Mouse (Mus musculus): Measurements from ENCODE around the gene Slc25a25. TPM values are rescaled to one million over a fixed set of nuclear protein-coding genes. Genes with fewer than 3 reads are reported as not detected.

The Slc25a25 gene
- polyA plus RNA-seq, 1 experiment: 12.8 TPM

GRCm38 (mm10) chr2:32387706-32388490, 63.3 kb downstream of the Slc25a25 start, which contains the start of gene Lcn2:
Gene Lcn2, minus strand, starts transcription at chr2:32388252.
- no peaks in the 10 kb centered on the region for H3K36me3 ChIP-seq (ENCODE audit: control insufficient read depth, insufficient read depth, low read length, poor library complexity, severe bottlenecking)
- no peaks in the 10 kb centered on the region for H3K27me3 ChIP-seq (ENCODE audit: control insufficient read depth, insufficient read depth, low read length, poor library complexity, severe bottlenecking)
- no peaks in the 10 kb centered on the region for H3K9me3 ChIP-seq (replicated peaks; ENCODE audit: control insufficient read depth, insufficient read depth, low read length, poor library complexity, severe bottlenecking)
- no peak within 1 kb of the TSS for H3K27ac ChIP-seq (ENCODE audit: insufficient read depth, low read length)
- TF ChIP-seq POLR2A (IDR thresholded peaks at IDR 0.05; ENCODE audit: insufficient read depth, low read length) (no peak), EP300 (IDR thresholded peaks at IDR 0.05; ENCODE audit: insufficient read depth, low read depth, low read length) (no peak), CTCF (IDR thresholded peaks at IDR 0.05; ENCODE audit: low read depth, low read length) (no peak)
- H3K4me3 ChIP-seq (ENCODE audit: low read depth, low read length): no peak within 1 kb of the TSS
- H3K4me1 ChIP-seq (ENCODE audit: control insufficient read depth, insufficient read depth, low read length): no peaks in the 10 kb centered on the region
- no peak within 1 kb of the TSS for H3K9ac ChIP-seq (ENCODE audit: low read depth, poor library complexity, severe bottlenecking)

- no peaks in the 10 kb centered on the region for H3K4me1 ChIP-seq (ENCODE audit: control insufficient read depth, insufficient read depth, low read length)
- H3K27me3 ChIP-seq (ENCODE audit: control insufficient read depth, insufficient read depth, low read length, poor library complexity, severe bottlenecking): no peaks in the 10 kb centered on the region
- H3K4me3 ChIP-seq (ENCODE audit: low read depth, low read length): no peak overlapping the region
- H3K27ac ChIP-seq (ENCODE audit: insufficient read depth, low read length): no peak overlapping the region
- no peaks in the 10 kb centered on the region for H3K36me3 ChIP-seq (ENCODE audit: control insufficient read depth, insufficient read depth, low read length, poor library complexity, severe bottlenecking)
- no peak for TF ChIP-seq EP300 (IDR thresholded peaks at IDR 0.05; ENCODE audit: insufficient read depth, low read depth, low read length)
- TF ChIP-seq CTCF (IDR thresholded peaks at IDR 0.05; ENCODE audit: low read depth, low read length): no peak
- no peak for TF ChIP-seq POLR2A (IDR thresholded peaks at IDR 0.05; ENCODE audit: insufficient read depth, low read length)
- no peak overlapping the region for H3K9ac ChIP-seq (ENCODE audit: low read depth, poor library complexity, severe bottlenecking)
- H3K9me3 ChIP-seq (replicated peaks; ENCODE audit: control insufficient read depth, insufficient read depth, low read length, poor library complexity, severe bottlenecking): no peaks in the 10 kb centered on the region
These were observed 68.6 kb downstream of the Slc25a25 start for GRCm38 (mm10) chr2:32382689-32383088.

GRCm38 (mm10) chr2:32381775-32382223, 69.4 kb downstream of the Slc25a25 start, which contains the start of gene 1110008P14Rik:
Gene 1110008P14Rik, minus strand, starts transcription at chr2:32381938.
- Histone ChIP-seq H3K9me3 (replicated peaks; ENCODE audit: control insufficient read depth, insufficient read depth, low read length, poor library complexity, severe bottlenecking) (no peaks in the 10 kb centered on the region), H3K4me1 (ENCODE audit: control insufficient read depth, insufficient read depth, low read length) (no peaks in the 10 kb centered on the region), H3K4me3 (ENCODE audit: low read depth, low read length) (peak within 1 kb of the TSS; percentile 79), H3K27me3 (ENCODE audit: control insufficient read depth, insufficient read depth, low read length, poor library complexity, severe bottlenecking) (no peaks in the 10 kb centered on the region), H3K36me3 (ENCODE audit: control insufficient read depth, insufficient read depth, low read length, poor library complexity, severe bottlenecking) (no peaks in the 10 kb centered on the region), H3K9ac (ENCODE audit: low read depth, poor library complexity, severe bottlenecking) (peak within 1 kb of the TSS; percentile 57), H3K27ac (ENCODE audit: insufficient read depth, low read length) (no peak within 1 kb of the TSS)
- TF ChIP-seq EP300 (IDR thresholded peaks at IDR 0.05; ENCODE audit: insufficient read depth, low read depth, low read length) (no peak), CTCF (IDR thresholded peaks at IDR 0.05; ENCODE audit: low read depth, low read length) (no peak), POLR2A (IDR thresholded peaks at IDR 0.05; ENCODE audit: insufficient read depth, low read length) (no peak)

GRCm38 (mm10) chr2:32381141-32381774, 70.0 kb downstream of the Slc25a25 start:
- Histone ChIP-seq H3K9ac (ENCODE audit: low read depth, poor library complexity, severe bottlenecking) (peak overlapping the region; percentile 57), H3K4me3 (ENCODE audit: low read depth, low read length) (peak overlapping the region; percentile 79), H3K4me1 (ENCODE audit: control insufficient read depth, insufficient read depth, low read length) (no peaks in the 10 kb centered on the region), H3K9me3 (replicated peaks; ENCODE audit: control insufficient read depth, insufficient read depth, low read length, poor library complexity, severe bottlenecking) (no peaks in the 10 kb centered on the region), H3K36me3 (ENCODE audit: control insufficient read depth, insufficient read depth, low read length, poor library complexity, severe bottlenecking) (no peaks in the 10 kb centered on the region), H3K27ac (ENCODE audit: insufficient read depth, low read length) (no peak overlapping the region), H3K27me3 (ENCODE audit: control insufficient read depth, insufficient read depth, low read length, poor library complexity, severe bottlenecking) (no peaks in the 10 kb centered on the region)
- TF ChIP-seq CTCF (IDR thresholded peaks at IDR 0.05; ENCODE audit: low read depth, low read length): no peak

DNA sequence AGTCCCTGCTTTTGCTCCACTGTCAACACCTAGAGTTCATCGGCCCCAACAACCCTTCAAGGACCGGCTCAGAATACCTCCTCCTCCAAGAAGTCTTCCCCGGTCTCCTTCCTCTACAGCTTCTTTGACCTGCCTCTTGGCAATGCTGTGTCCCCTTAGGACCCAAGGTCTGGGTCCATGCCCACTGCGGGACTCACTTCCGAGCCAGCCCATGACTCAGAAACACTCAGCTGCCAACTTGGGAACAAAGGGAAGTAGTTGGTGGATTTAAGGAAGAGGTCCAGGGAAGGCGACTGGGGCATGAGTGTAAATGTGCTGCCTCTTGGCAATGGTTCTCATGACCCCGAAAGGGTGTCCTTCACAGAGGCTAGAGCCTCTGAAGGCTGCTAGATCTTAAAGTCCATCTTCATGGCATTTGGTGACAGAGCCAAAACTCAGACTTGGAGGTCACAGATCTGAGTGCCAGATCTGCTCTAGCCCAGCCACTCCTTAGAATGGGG, 71.2 kb downstream of the Slc25a25 start:
- Histone ChIP-seq H3K36me3 (ENCODE audit: control insufficient read depth, insufficient read depth, low read length, poor library complexity, severe bottlenecking) (no peaks in the 10 kb centered on the region), H3K9ac (ENCODE audit: low read depth, poor library complexity, severe bottlenecking) (no peak overlapping the region), H3K27me3 (ENCODE audit: control insufficient read depth, insufficient read depth, low read length, poor library complexity, severe bottlenecking) (no peaks in the 10 kb centered on the region), H3K27ac (ENCODE audit: insufficient read depth, low read length) (no peak overlapping the region), H3K4me1 (ENCODE audit: control insufficient read depth, insufficient read depth, low read length) (no peaks in the 10 kb centered on the region), H3K4me3 (ENCODE audit: low read depth, low read length) (no peak overlapping the region), H3K9me3 (replicated peaks; ENCODE audit: control insufficient read depth, insufficient read depth, low read length, poor library complexity, severe bottlenecking) (no peaks in the 10 kb centered on the region)
- TF ChIP-seq EP300 (IDR thresholded peaks at IDR 0.05; ENCODE audit: insufficient read depth, low read depth, low read length): no peak
- TF ChIP-seq POLR2A (IDR thresholded peaks at IDR 0.05; ENCODE audit: insufficient read depth, low read length): no peak
- TF ChIP-seq CTCF (IDR thresholded peaks at IDR 0.05; ENCODE audit: low read depth, low read length): no peak

- H3K27me3 ChIP-seq (ENCODE audit: control insufficient read depth, insufficient read depth, low read length, poor library complexity, severe bottlenecking): no peaks in the 10 kb centered on the region
- H3K4me3 ChIP-seq (ENCODE audit: low read depth, low read length): no peak overlapping the region
- no peak overlapping the region for H3K27ac ChIP-seq (ENCODE audit: insufficient read depth, low read length)
- H3K4me1 ChIP-seq (ENCODE audit: control insufficient read depth, insufficient read depth, low read length): no peaks in the 10 kb centered on the region
- H3K36me3 ChIP-seq (ENCODE audit: control insufficient read depth, insufficient read depth, low read length, poor library complexity, severe bottlenecking): no peaks in the 10 kb centered on the region
- H3K9me3 ChIP-seq (replicated peaks; ENCODE audit: control insufficient read depth, insufficient read depth, low read length, poor library complexity, severe bottlenecking): no peaks in the 10 kb centered on the region
- no peak overlapping the region for H3K9ac ChIP-seq (ENCODE audit: low read depth, poor library complexity, severe bottlenecking)
- TF ChIP-seq CTCF (IDR thresholded peaks at IDR 0.05; ENCODE audit: low read depth, low read length): no peak
- no peak for TF ChIP-seq POLR2A (IDR thresholded peaks at IDR 0.05; ENCODE audit: insufficient read depth, low read length)
- TF ChIP-seq EP300 (IDR thresholded peaks at IDR 0.05; ENCODE audit: insufficient read depth, low read depth, low read length): no peak
These were observed 74.3 kb downstream of the Slc25a25 start for GRCm38 (mm10) chr2:32376963-32377362.
